Mouse (Mus musculus) naive thymus-derived CD4-positive, alpha-beta T cell, adult 2 months (primary cell): ENCODE measurements at regions not wholly inside any gene's neighbourhood (a gene's known extent, or its start where the extent isn't known, plus 50 kb on each side); places are given as distances from the start of the nearest gene placed in this dataset.

Experiments used
- DNase-seq: peaks from one replicate; pipeline ENCODE4 v3.0.0-alpha.2; 2011; ENCODE audit warnings: low read depth

GRCm38 (mm10) chr10:98780938-98781337, 133.3 kb upstream of the Atp2b1 start:
- no peak for DNase-seq

DNA sequence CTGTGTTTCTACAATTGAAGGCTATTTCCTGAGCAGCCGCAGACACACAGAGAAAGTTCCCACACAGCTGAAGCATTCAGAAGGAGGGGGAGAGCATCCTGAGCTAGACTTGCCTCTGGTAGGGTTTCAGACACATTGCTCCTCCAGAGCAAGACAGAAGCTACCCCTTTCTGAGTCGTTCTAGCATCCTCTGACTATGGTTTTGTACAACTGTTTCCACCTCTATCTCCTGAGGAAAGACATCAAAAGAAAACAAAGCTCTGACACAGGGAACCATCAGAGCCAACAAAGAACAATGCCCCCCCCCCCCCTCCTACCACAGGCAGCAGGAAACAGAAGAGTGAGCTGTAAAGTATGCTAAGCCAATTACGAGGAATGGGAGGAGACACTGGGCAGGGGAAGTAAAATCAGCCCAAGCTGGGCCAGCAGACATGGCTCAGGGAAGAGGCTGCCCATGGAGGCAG, 132.3 kb upstream of the Atp2b1 start:
- DNase-seq = peak; percentile 77

DNA sequence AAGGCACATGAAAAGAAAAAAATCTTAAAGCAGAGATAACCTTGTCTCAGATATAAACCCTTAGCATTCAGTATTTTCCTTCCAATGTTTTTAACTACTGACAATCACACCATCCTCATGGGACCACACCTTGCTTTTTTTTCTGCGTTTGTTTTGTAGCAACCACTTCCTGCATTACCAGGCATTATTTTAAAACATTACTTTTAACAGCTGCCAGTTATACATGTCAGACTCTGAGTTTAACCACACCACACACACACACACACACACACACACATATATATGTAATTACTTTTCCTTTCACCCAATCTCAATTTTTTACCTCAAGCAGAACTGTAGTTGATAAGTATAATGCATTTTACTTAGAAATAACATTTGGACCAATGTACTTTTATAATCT, 128.8 kb upstream of the Atp2b1 start:
- peak; percentile 85 for DNase-seq

GRCm38 (mm10) chr10:98786089-98786488, 128.1 kb upstream of the Atp2b1 start:
- peak; percentile 47 for DNase-seq

- DNase-seq = no peak
Observed at GRCm38 (mm10) chr10:98789763-98790162, 124.4 kb upstream of the Atp2b1 start.

GRCm38 (mm10) chr10:98790456-98790855, 123.8 kb upstream of the Atp2b1 start:
- no peak for DNase-seq

GRCm38 (mm10) chr10:98792019-98792741, 122.0 kb upstream of the Atp2b1 start:
- no peak for DNase-seq

DNA sequence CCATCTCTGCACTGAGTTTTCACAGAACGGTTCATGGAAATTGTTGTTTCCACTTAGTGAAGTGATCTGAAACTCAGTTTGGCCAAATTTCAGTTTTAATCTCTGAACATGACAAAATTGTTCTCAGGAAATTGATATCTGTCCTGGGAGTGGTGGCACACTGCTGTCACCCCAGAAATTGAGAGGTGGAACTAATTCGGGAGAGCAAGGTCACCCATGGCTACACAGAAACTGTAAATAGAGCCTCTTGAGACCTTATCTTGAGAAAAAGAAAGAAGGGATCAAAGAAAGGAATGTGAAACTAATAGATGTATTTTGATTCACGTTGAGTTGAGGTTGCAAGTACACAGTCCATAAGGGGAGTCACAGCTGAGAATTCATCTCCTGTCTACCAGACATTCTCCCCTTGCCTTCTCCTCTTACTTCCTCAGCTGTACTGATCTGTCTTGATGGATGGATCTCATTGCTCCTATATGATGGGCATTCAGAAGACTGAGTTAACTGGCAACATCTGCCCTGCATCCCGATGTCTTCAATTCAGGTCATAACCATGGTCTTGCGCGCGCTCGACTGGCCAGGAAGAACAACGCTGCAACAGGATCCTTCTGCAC, 120.2 kb upstream of the Atp2b1 start:
- no peak for DNase-seq

GRCm38 (mm10) chr10:98796016-98796415, 118.2 kb upstream of the Atp2b1 start:
- no peak for DNase-seq

DNA sequence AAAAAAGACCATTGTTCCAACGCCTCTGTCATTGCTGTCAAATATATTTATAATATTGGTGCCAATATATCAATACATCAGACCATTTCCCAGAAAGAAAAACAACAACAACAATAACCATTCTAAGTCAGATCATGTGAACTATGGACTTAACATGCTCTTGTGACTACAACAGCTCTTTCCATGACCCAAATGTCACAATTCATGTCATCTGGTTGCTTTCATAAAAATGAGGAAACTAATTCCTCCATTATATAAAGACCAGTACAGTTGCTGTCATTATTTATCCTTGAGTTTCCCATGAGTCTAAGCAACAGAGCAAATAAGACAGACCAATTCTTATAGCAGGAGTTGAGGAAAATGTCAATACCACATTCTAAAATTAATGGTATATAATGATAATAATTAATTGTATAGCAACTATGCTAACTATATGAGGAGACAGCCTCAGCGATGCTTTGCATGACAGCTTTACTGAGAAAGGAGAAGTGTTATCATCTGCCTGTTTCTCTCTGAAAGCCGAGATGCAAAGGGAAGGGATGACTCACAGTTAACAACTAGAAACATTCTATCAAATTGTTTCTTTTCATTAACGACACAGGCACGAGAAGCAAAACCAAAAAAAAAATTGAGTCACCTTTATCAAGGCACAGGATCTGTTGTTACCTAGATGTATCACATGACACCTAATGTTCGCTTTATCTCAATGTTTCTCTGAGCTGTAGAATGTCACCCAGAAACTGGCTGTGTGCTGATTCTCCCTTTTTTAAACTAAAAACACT, 115.4 kb upstream of the Atp2b1 start:
- DNase-seq = no peak

GRCm38 (mm10) chr10:98799830-98800229, 114.4 kb upstream of the Atp2b1 start:
- no peak for DNase-seq

DNA sequence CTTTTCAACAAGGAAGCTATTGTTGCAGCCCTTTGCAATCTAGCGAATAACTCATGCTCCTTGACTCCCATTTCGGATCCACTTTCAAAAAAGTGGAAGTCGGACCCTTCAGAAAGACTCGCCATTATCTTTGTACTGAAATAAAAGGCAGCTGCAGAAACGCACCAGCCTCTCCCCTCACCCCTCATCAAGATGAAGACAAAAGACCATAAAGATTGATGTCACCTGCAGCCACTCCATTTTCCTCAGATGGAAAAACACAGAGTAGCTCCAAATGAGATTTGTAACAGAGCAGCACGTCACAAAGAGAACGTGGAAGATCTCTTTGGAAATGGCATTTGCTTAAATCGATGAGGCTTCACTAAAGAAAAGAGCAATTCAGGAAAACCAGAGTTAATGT, 113.3 kb upstream of the Atp2b1 start:
- DNase-seq = no peak

- DNase-seq = no peak
Observed at GRCm38 (mm10) chr10:98805013-98805412, 109.2 kb upstream of the Atp2b1 start.

- no peak for DNase-seq
Observed at GRCm38 (mm10) chr10:98806798-98807535, 107.2 kb upstream of the Atp2b1 start.

DNA sequence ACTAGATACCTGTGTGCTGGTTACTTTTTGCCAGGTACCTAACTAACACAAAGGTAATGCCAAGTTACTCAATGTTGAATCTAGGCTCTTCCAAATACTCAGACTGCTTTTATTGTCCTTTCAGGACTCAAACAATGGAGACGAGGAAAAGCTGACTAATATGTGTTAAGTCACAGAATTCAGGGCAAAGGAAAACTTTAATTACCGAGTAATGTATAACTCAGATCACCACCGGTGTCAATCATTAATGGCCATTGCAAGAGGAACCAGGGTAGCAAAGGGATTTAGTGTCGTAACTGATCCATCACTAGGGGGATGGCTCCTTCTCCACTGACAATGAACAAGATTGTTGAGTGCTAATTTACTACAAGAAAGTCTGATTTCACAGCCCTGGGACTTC, 105.6 kb upstream of the Atp2b1 start:
- no peak for DNase-seq

- DNase-seq = no peak
Observed at GRCm38 (mm10) chr10:98829051-98829450, 85.2 kb upstream of the Atp2b1 start.

DNA sequence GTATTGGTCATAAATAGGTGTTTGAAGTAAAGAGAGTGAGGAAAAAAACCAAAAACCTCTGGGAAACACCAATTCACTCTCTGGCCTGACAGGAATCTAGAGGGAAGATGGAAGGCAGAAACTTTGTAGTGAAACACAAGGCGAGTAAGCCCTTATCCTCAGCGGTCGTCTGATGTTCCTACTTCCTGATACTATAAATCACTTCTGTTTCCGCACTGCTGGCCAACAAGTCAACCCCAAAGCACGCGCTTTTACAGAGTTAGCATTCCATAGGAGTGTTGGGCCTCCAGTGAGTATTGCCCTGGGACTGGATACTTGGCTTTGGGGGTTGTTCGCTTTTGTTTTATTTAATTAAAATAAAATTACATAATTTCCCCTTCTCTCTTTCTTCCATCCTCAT, 82.7 kb upstream of the Atp2b1 start:
- DNase-seq = no peak

GRCm38 (mm10) chr10:98837289-98838181, 76.7 kb upstream of the Atp2b1 start:
- no peak for DNase-seq

- DNase-seq = no peak
Observed at GRCm38 (mm10) chr10:98838926-98839679, 75.1 kb upstream of the Atp2b1 start.

- DNase-seq = no peak
Observed at GRCm38 (mm10) chr10:98839963-98840362, 74.2 kb upstream of the Atp2b1 start.
